Mouse (Mus musculus) kidney, postnatal 25 days (tissue): ENCODE results near the gene Cd6.
A peak's percentile ranks its signal among the peaks of the same experiment; 100 is the strongest.

ENCODE experiments used
- DNase-seq, 2 experiments: peaks; one replicate each; pipeline ENCODE4 v3.0.0; 2021; ENCODE audit warnings: mixed read lengths in 2 of 2

Gene Cd6

DNA sequence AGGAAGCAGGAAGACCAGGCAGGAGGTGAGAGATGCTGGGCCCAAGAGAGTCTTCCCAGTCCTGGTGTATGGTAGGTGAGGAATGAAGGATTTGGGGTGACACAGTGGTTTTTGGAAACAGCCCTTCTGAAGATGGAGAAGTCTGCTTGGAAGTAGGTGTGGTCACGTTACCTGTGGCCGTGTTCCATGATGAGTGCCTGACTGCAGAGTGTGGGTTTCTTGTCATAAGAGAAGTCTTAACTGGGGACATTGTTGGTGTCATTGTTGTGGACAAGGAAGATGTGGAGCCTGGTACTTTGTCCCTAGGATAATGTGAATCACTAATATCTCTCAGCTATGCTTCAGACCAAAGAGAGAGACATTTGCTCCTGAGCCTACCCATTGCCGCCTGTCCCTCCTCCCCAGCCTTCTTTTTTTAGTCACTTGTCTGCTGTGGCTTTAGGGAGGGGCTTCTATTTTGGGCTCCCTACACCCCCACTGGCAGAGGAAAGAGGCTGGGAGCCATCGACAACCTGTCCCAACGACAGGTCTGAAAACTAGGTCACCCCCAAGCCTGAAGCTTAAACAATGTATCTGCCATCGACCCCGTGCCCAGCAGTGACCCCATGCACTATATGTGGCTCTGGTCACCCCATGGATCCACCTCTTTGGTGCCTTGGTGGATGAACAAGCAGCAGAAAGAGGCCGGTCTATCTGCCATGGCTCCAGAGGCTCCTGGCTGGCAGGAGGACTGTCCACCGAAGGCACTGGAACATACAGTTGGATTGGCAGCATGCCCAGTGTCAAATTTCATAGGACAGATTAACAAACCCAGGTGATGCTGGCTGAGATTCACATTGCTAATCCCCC is 69.7 kb downstream of the Cd6 start:
- peak in 1 of 2 experiments; percentile 13 for DNase-seq

DNA sequence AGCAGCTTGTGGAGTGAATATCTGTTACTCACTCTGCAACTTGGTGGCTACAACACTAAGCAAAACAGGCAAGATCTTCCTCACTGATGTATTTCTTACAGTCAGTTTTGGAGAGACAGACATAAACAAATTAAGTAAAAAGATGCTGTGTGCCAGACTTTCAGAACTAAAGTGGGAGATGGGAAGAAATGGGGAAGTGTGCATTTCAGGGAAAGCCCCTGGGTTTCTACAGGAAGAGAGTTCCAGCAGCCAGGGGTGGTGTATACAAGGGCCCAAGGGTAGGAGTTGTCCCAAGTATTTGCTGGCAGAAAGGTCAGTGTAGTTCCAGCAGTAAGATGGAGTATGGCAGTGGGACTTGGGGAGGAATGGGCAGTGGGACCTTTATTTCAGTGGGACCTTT is 70.3 kb downstream of the Cd6 start:
- DNase-seq, result no peak

DNA sequence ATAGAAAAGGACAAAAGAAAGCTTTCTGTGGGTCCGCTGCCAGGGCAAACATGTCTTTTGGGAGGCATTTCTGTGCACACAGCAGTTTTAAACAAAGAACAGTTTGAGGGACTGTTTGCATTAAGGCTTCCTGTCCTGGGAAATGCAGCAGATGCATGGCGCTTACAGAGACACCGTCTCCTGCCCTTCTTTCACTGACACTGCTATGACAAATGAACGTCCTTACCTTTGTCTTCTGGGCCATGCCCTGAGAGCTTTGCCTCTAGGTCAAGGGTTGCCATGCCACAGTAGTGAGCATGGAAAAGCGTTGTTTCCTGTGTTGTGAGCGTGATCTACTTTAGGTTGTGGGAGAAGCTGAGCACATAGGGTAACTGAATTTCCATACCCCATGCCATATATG is 71.2 kb downstream of the Cd6 start:
- no peak for DNase-seq

DNA sequence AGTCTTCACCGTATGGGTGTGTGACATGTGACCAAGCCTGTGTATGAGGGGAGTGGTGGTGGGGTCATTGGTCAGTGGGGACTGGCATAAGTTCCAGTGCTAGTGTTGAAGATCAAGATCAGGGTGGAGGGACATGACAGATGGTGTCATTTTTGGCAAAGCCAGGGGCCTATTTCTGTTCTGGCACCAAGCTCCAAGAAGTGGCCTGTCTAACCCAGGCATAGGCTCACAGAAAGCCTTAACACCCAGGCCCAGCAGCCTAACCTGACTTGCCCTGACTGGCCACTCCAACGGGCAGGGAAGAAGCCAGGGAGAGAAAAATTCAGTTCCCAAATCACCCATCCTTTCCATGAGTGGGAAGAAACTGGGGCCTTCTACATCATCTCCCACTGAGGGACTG is 72.3 kb downstream of the Cd6 start:
- no peak for DNase-seq

DNA sequence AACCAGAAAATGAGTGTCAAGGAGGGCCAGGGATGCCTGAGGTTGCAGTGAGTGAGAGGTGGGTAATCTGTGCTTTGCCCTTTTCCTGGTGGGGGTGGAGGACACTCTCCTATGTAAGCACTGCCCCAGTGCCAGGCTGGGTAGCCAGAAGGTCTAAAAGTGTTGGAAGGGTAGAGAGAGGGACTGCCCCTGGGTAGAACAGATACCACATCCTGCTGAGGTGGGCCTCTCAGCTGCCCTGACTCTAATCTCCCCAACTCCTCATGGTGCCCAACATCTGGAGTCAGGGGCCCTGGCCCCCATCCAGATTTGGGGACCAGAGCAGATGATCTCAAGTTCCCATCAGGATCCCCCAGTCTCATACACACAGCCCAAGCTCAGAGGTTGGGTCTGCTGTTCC is 72.7 kb downstream of the Cd6 start:
- no peak for DNase-seq

DNA sequence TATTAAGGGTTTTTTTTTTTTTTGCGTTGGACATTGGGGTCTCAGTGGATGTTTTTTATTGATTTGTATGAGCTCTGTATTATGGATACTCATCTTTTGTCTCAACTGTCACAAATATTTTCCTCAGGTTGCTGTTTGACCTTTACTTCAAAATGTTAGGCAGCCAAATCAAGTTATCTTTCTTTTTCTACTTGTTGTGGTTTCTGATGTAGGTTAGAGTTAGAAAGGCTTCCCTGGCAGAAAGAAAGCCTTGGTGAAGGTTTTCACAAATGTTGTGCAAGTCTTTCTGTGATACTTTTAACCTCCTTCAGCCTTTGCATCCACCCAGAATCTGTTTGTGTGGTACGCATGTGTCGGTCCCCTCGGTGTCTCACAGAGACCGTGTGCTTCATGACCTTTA is 77.2 kb downstream of the Cd6 start:
- DNase-seq, result no peak

DNA sequence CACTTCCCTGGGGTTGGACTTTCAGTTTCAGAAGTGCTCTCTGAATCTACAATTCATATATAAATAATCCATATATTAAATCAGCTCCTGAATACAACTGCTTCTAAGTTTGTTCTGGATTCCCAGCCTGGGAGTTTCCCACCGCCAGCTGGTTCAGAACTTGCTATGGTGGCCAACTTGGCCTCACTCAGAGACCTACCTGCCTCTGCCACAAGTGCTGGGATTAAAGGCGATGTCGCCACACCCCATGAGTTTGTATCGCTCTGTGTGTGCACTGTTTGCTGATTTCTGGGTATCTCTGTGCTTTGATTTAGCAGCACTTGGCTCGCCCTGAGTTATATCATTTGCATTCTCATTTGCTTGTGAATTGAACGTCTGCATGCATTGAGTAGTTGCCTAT is 77.8 kb downstream of the Cd6 start:
- no peak for DNase-seq

DNA sequence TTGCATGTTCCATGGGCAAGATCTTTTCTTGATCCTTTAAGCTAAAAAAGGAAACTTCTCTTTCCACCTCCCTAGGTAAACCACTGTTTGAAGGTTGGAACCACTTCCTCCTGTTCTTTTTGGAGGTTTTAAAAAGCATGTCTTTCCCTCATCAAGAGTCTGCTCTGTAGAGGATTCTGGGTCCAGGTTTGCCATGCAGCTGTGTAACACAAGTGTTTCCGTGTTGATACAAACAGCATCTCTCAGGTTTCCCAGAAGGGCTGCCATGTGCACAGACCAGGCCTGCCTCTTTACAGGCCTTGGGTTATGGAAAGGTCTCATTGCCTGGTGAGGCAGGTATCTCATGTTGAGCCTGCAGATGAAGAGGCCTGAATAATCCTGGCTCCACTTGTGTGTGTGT is 78.3 kb downstream of the Cd6 start:
- DNase-seq, result no peak

DNA sequence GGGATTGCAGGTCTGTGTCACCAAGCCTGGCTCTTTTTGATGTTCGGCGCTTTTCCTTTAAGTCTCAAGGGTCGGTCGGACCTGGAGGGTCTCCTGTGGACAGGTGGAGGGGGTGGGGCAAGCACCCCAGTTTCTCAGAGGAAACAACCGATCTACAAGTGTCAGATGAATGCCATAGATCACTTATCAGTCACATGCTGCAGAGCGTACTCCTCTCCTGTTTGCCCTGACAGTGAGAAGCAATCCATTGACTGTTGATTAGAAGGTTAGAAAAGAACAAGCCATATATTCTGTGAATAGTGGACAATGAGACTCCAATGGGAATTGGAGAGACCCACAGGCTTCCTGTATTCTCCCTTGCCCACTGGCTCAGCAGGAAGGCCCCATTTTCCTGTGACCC is 79.7 kb downstream of the Cd6 start:
- no peak for DNase-seq

DNA sequence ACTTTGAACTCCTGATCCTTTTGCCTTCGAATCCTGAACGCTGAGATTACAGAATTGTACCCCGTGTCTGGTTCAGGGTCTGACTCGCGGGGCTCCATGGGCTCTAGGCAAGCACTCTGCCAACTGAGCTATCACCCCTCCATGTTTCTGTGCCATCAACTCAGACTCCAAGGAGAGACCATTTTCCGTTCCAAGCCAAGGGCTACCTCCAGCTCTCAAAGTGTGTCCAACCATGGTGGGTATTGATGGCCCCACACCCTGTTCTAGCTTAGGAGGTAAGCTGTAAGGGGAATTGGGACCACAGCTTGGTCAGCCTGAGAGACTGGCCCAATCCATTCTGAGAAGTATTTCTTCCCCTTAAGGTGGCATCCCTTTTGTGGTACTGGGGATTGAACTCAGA is 80.6 kb downstream of the Cd6 start:
- no peak for DNase-seq

DNA sequence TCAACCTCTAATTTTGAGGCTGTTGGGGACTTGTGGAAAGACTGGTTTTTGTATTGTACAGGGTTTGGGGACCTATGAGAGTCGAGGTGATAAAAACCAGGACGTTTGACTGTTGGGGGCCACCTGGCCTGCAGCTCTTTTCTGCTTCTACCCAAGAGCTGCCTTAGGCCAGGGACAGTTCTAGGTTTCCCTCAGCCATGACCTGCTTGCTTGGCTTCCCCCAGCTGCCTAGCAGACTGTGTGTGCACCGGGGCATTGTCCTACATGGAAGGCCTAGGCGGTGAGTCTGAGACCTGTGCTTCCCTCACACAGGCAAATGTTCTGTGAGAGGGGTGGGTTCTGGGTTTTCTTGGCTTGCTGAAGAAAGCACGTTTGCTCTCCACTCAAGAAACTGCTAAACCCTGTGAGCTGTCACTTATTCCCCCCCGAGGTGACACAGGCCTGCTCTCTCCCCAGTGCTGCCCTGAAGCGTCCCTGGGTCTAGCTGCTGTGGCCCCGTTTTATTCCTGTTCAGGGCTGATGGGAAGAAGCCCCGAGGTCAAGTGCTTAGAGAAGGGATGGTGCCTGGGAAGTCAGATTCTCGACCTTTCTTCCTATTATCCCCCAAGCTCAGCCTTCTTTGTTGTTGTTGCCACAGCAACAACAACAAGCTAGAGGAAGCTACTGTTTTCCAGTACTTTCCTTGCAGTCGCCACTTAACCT is 81.3 kb downstream of the Cd6 start:
- no peak for DNase-seq

DNA sequence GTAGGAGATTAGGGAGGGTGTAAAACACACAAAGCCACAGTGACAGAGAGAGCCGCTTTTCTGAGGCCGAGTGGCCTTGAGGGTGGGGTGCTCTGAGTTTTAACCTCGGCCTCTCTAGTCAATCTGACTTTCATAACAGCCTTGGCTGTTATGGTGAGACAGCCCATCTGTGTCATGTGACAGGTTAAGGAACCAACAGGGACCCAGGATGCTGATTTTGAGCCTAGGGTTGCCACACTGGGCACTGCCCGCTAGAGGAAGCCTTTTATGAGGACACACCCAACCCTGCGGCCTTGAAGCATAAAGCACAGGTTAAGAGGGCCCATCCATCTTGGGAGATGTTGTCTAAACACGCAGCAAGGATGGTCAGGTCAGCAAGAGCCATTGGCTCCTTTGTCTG is 82.1 kb downstream of the Cd6 start:
- no peak for DNase-seq

DNA sequence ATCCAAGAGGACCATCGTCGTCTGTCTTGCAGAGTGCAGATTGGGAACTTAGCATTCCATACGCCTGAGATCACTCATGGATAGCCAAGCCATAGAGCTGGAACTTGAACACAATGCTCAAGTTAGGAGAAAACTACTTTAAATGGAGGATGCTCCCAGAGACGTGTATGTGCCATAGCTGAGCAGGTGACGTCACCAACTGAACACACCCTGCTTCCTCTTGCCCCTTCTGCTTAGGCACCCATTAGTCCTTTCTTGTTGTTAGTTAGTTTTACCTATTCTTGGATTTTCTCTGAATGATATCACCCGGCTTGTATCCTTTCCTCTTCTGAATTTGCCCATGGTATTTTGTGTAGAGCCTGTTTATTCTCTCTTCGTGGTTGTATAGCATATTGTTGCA is 82.7 kb downstream of the Cd6 start:
- DNase-seq, result no peak

DNA sequence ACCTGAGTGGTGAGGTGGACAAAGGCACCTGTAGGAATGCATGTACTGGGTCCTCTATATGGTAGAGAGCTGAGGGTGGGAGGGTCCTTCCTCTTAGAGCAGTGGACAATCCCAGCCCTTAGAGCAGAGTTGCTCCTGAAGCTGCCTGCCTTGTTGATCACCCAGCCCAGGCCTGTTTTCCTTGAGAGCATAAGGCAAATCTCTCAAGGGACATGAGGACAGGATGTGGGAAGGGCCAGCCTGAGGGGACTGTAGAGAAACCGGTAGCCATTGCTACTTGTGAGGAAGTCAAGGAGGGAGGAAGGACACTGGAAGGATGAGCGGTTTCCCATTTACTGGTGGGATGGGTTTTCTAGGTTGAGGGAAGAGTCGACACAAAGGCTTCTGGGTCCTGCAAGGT is 87.3 kb downstream of the Cd6 start:
- DNase-seq, result no peak

DNA sequence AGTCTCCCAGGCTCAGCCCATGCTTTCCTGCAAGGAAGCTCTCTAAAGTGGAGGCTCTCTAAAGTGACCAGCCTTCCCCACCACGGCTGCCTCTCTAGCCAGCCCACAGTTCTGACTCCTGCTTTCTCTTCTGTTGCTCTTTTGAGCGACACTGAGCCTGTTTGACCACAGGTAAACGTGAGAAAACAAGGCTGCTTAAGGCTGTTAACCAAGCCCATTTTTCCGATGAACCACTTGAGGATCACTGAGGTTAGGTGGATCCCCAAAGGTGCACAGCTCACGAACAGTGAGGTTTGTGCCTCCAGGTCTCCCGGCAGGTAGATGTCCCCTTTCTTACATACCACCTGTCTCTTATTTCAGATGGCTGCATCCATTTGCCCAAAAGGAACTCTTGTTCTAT is 87.7 kb downstream of the Cd6 start:
- no peak for DNase-seq

DNA sequence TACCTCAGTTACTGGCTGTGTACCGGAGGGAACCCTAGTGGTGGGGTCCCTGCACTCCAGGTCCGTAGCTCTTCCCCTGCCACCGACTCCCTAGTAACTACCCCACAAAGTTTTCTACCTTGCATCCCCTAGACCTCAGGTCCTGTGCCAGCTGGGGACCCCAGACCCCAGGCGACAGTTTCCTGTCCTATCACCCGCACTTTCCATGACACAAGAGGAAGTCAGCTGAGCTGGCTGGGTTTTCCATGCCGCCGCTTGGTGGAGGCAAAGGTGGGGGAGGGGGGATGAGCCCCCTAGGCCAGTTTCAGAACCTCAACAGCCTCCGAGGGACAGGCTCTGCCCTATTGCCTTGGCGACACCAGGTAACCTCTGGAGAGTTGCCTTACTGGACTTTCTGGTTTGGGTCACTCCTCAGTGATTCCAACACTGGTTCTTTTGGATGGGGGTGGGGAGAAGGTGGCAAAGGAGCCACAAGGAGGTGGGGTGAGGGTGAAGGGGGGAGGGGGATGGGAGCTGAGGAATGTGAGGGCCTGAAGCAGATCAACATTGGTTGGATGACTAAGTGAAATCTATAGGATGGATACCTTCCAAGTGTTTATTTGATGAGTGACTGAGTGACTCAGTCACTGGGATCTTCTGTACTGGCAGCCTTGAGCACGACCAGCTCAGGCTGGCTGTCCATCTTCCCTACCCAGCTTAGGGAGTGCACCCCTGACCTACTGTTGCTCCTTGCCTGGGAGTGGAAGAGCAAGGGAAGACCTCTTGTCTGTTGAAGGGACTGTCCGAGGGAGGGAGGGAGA is 89.0 kb downstream of the Cd6 start:
- DNase-seq, result peak; percentile 35 to 59

DNA sequence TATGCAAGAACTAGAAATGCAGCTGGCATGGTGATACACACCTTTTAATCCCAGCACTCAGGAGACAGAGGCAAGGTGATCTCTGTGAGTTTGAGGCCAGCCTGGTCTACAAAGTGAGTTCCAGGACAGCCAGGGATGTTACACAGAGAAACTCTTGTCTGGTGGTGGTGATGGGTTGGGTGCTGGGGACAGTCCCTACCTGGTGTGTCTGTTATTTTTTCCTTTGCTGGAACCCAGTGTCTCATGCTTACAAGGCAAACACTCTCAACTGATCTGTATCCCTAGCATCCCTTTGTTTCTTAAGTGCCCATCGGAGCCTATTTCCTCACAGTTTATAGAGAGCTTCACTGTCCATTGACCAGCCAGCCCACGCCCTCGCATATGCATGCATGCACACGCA is 89.9 kb downstream of the Cd6 start:
- no peak for DNase-seq
